Mouse (Mus musculus): Measurements from ENCODE around the gene Nrk. TPM values are rescaled to one million over a fixed set of nuclear protein-coding genes. Genes with fewer than 3 reads are reported as not detected.

Gene Nrk
- polyA plus RNA-seq (2015; fragmentation: Nextera tagmentation; extraction: Ambion mirVana) = 0.93 and 1.4 TPM in 2 replicates

DNA sequence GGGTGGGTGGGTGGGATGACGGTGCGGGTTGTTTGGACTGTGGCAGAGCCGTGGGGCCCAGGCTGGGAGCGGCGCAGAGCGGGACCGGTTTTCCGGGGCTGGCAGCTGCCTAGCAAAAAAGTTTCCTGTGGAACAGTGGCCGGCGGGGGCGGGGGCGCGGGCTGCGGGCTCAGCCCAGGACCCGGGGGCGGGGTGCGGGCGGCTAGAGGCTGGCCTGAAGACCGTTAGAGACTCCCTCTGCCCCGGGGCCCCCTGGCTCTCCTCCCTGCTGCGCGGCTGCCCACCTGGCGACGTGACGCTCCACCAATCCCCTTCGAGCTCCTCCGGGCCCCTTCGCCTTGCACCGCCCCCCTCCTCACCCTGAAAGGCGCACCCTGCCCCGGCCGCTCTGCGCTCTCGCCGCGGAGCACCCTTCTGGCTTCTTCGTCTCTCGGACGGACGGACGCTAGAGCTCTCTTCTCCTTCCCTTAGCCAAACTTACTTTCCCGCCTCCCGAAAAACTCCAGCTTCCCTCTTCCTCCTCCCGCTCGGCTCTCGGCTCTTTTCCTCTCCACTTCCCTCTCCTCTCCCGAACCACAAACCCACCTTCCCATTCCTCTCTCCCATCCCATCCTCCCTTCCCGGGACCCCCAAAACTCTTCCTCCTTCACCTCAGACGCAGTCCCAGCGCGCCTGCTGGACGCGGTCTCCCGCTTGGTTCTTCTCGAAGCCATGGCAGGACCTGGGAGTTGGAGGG is at the start of gene Nrk:
Gene Nrk (plus strand): TSS at position 390 of the 736 bp plus-strand sequence.

Other genes starting within 250 kb of the Nrk start
- 0.06 TPM in 1 of 2 replicates, not detected in the other for gene Serpina7, start 170.8 kb downstream of the Nrk start, polyA plus RNA-seq (2015; fragmentation: Nextera tagmentation; extraction: Ambion mirVana)
- not detected in 2 replicates for gene 4930513O06Rik, start 171.8 kb downstream of the Nrk start, polyA plus RNA-seq (2015; fragmentation: Nextera tagmentation; extraction: Ambion mirVana)